Mouse (Mus musculus) spleen, adult 2 months (tissue): ENCODE measurements around the gene Asl. TPM values are rescaled to one million over a fixed set of nuclear protein-coding genes. Genes with fewer than 3 reads are reported as not detected.

Experiments
- DNase-seq, 2 experiments: peaks; one replicate each; pipeline versions ENCODE4 v3.0.0 to v3.0.0-alpha.2; 2012 to 2021; ENCODE audit warnings: low spot score in 2 of 2, low read depth in 1 of 2
- H3K27ac ChIP-seq: fragments of 200-500 bp; 2 replicates; pipeline ENCODE4 v1.5.1; 2012; ENCODE audit warnings: low read length, inconsistent platforms; ENCODE audit not compliant: insufficient read depth
- H3K27me3 ChIP-seq: fragments of 200-500 bp; 2 replicates; pipeline ENCODE4 v1.6.1; 2012; ENCODE audit warnings: mild to moderate bottlenecking, moderate library complexity, low read length, inconsistent platforms; ENCODE audit not compliant: control insufficient read depth, insufficient read depth
- H3K36me3 ChIP-seq: fragments of 200-500 bp; 2 replicates; pipeline ENCODE4 v1.6.1; 2012; ENCODE audit warnings: mild to moderate bottlenecking, low read length, inconsistent platforms; ENCODE audit not compliant: control insufficient read depth, insufficient read depth
- H3K4me1 ChIP-seq: fragments of 200-500 bp; 2 replicates; pipeline ENCODE4 v1.6.1; 2011; ENCODE audit warnings: inconsistent platforms; ENCODE audit not compliant: control insufficient read depth, insufficient read depth, insufficient read length
- H3K4me3 ChIP-seq: fragments of 200-500 bp; 2 replicates; pipeline ENCODE4 v1.5.1; 2011; ENCODE audit warnings: mild to moderate bottlenecking, inconsistent platforms; ENCODE audit not compliant: insufficient read depth, insufficient read length; ENCODE audit errors: extremely low read depth
- CTCF ChIP-seq: fragments of 200-500 bp; IDR thresholded peaks from 2 replicates; pipeline ENCODE4 v1.5.1; 2011; ENCODE audit warnings: mild to moderate bottlenecking, inconsistent platforms; ENCODE audit not compliant: insufficient read depth, insufficient read length, insufficient replicate concordance; ENCODE audit errors: extremely low read depth
- POLR2A ChIP-seq: fragments of 200-500 bp; IDR thresholded peaks from 2 replicates; pipeline ENCODE4 v1.6.1; 2011; ENCODE audit warnings: low read depth, low read length, inconsistent platforms
- WGBS: fragments of 180-500 bp; shearing (Covaris S2); methylation state at CpG from one replicate; pipeline ENCODE4 v1.1.7; 2018; 5-methylcytosine and 5-hydroxymethylcytosine counted together
- polyA plus RNA-seq: library from polyadenylated mRNA; depleted of rRNA; stranded (reverse); fragments of >200 nt; gene quantifications from 2 replicates; pipeline ENCODE4 v1.2.3, GENCODE M21; 2012

The Asl gene
- polyA plus RNA-seq, 1 experiment = 18.0 TPM

DNA sequence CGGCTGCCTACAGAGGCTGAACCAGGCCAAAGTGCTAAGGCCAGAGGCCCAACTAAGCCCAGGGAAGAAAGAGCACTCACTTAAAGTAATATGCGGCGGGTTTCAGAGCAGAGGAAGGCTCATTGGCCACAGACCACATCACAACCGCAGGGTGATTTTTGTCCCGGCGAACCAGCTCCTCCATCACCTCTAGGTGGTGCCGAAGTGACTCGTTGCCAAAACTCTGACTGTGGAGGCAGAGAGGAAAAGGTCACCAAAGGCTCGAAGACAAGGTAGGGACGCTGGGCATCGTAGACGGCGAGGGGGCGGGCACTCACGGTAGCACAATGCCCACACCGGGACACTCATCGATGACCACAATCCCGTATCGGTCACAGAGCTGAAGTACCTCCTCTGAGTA, 31.3 kb downstream of the Asl start:
- Histone ChIP-seq H3K36me3 (peaks cover 21% of the 10 kb centered on the region), H3K4me1 (peaks cover 3% of the 10 kb centered on the region; the same call in 1 of the 2 replicates), H3K27ac (no peak overlapping the region), H3K4me3 (no peak overlapping the region), H3K27me3 (no peaks in the 10 kb centered on the region)
- whole genome bisulfite sequencing = 77% methylated on average over 19 of the region's 19 CpGs
- TF ChIP-seq CTCF (no peak), POLR2A (no peak)
- DNase-seq = no peak

DNA sequence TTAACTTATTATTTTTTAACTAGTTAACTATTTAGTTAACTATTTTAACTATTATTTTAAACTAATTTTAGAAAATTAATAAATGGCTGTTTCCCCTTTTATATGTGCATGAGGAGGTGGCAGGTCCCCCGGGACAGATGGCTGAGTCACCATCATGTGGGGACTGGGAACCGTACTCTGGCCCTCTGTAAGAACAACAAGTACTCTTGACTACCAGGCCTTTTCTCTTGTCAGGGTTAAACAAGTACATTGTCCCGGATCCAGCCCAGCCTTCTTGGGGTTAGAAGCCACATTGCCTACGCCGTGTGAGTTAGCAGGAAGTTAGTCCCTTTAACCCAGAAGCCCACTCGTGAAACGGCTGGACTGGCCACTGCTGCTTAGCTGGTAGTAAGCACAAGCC, 34.1 kb downstream of the Asl start:
- H3K27ac ChIP-seq = no peak overlapping the region
- TF ChIP-seq CTCF (no peak), POLR2A (no peak)
- H3K36me3 ChIP-seq = peaks cover 24% of the 10 kb centered on the region
- no peaks in the 10 kb centered on the region for H3K4me1 ChIP-seq
- 93% methylated on average over 7 of the region's 7 CpGs for whole genome bisulfite sequencing
- DNase-seq = no peak
- H3K27me3 ChIP-seq = no peaks in the 10 kb centered on the region
- H3K4me3 ChIP-seq = no peak overlapping the region

DNA sequence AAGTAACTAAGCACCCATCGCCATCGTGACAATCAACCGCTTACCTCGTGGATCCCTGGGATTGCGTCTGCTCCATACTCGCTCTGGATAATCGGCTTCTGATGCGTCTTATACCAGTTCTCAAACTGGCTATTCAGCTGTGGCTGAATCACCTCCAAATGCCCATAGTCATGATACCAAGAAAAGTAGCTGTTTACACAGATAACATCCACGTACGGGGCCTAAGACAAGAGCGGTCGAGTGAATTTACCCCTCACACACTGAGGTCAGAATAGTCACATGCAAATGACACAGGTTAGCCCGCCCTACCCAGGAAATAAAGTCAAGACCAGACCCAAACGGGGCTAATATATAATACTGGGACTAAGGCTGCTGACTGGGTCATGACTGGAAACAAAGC, 35.7 kb downstream of the Asl start:
- Histone ChIP-seq H3K36me3 (peaks cover 34% of the 10 kb centered on the region), H3K27me3 (no peaks in the 10 kb centered on the region), H3K4me3 (no peak overlapping the region), H3K4me1 (no peaks in the 10 kb centered on the region), H3K27ac (no peak overlapping the region)
- DNase-seq = no peak
- TF ChIP-seq CTCF (no peak), POLR2A (no peak)
- WGBS = 91% methylated on average over 14 of the region's 14 CpGs

DNA sequence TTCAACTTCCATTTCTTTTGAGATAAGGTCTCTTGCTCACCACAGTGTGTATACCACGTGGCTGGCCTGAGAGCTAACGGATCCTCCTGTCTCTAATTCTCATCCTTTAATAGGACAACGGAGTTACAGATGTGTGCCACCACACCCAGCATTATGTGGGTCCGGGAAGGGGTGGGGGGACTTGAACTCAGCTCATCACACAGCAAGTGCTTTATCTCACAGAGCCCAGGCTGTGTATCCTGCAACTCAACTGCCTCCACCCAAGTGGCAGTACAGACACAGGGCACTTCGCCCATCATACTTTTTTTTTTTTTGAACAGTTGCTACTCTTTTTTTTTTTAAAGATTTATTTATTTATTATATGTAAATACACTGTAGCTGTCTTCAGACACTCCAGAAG, 37.1 kb downstream of the Asl start:
- no peaks in the 10 kb centered on the region for H3K27me3 ChIP-seq
- no peak for TF ChIP-seq CTCF
- TF ChIP-seq POLR2A = no peak
- H3K27ac ChIP-seq = no peak overlapping the region
- no peaks in the 10 kb centered on the region for H3K4me1 ChIP-seq
- H3K36me3 ChIP-seq = peaks cover 27% of the 10 kb centered on the region
- no peak overlapping the region for H3K4me3 ChIP-seq
- DNase-seq = no peak
- 89% methylated on average over 5 of the region's 5 CpGs for WGBS

DNA sequence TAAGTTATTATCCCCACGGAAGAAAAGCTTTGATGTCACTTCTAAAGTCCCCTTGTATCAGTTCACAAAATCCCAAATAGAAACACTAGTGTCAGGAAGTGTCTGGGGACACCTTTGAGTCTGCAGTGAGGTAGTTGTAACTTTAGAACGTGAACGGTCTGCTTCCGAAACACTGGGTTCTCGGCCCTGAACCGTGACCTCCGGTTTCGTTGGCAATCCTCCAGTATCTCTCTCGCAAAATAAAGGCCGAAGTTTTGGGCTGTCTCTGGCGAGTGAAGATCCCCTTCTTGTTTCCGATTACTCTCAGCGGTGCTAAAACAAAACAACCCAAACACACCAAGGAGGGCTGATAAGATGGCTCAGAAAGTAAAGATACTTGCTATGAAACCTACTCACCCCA, 39.7 kb downstream of the Asl start:
- Histone ChIP-seq H3K36me3 (peaks cover 19% of the 10 kb centered on the region), H3K27me3 (no peaks in the 10 kb centered on the region), H3K27ac (no peak overlapping the region), H3K4me3 (no peak overlapping the region), H3K4me1 (no peaks in the 10 kb centered on the region)
- TF ChIP-seq POLR2A (no peak), CTCF (no peak)
- WGBS = 90% methylated on average over 13 of the region's 13 CpGs
- no peak for DNase-seq

DNA sequence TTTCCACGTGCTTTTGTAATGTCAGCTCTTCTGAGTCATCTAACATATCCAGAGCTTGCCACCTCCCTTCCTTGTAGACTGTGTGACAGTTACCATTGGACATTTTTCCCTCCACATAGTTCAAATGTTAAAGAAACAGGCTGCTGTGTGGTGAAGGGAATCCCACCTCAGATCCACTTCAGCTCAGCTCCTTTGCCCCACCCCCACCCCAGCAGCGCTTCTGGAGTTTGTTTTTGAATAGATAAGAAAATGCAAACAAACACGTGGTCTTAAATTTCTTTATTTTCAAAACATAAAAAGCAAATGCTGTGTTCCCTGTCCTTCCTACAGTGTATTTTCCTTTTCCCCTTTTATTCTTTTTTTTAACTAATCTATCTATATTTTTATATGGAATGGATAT, 48.8 kb downstream of the Asl start:
- Histone ChIP-seq H3K27me3 (no peaks in the 10 kb centered on the region), H3K4me3 (no peak overlapping the region), H3K4me1 (no peaks in the 10 kb centered on the region), H3K27ac (no peak overlapping the region), H3K36me3 (no peaks in the 10 kb centered on the region)
- 82% methylated on average over 3 of the region's 3 CpGs for WGBS
- no peak for DNase-seq
- TF ChIP-seq CTCF (no peak), POLR2A (no peak)

DNA sequence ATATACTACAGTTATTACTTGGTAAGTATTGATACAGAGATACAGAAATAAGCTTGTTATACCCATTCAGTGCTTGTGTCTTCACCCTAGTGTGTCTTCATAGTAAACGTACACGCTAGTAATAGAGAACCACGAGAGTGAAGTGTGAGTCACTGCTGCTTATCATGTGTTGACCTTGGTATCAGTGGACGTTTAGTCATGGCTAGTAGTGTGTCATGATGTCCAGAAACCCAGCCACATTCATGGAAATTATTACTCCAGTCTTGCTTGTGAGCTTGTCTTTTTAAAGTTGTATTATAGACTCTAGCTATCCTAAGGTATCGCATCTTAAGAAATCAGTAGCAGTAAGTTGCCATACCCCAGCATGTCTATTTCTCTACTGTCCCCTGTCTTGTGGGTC, 50.4 kb downstream of the Asl start:
- Histone ChIP-seq H3K36me3 (no peaks in the 10 kb centered on the region), H3K4me1 (no peaks in the 10 kb centered on the region), H3K27me3 (no peaks in the 10 kb centered on the region), H3K4me3 (no peak overlapping the region), H3K27ac (no peak overlapping the region)
- DNase-seq = no peak
- WGBS = 85% methylated on average over 5 of the region's 5 CpGs
- TF ChIP-seq CTCF (no peak), POLR2A (no peak)

DNA sequence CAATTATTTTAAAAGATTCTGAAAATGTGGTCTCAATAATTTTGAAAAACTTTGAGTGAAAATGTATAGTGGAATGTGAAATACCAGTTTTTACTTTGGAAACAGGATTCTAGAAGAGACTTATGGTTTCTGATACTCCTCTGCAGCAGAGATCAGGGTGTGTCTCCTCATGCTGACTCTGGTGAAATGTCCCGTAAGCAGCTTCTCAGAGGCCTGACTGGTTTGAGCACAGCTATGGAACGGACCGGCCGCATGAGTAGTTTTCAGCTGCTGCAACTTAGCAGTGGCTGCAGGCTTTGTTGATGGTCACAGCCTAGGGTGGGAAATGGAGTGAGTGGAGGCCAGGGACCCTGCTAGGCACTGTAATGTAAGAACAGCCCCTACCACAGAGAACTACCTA, 51.3 kb downstream of the Asl start:
- no peak for TF ChIP-seq CTCF
- no peak for TF ChIP-seq POLR2A
- Histone ChIP-seq H3K4me1 (no peaks in the 10 kb centered on the region), H3K27me3 (no peaks in the 10 kb centered on the region), H3K36me3 (no peaks in the 10 kb centered on the region), H3K27ac (no peak overlapping the region; the same call in 1 of the 2 replicates), H3K4me3 (no peak overlapping the region)
- 87% methylated on average over 4 of the region's 4 CpGs for WGBS
- DNase-seq = no peak
